Mouse (Mus musculus): Measurements from ENCODE around the gene Fcgr2b. TPM values are rescaled to one million over a fixed set of nuclear protein-coding genes. Genes with fewer than 3 reads are reported as not detected.

Fcgr2b gene
- polyA plus RNA-seq, 1 experiment from 2014 or later, result 1.8 TPM

GRCm38 (mm10) chr1:170911907-170912660, 64.3 kb downstream of the Fcgr2b start:
- H3K4me1 ChIP-seq, result peaks cover 12% of the 10 kb centered on the region
- H3K27me3 ChIP-seq (replicated peaks), result peaks cover 16% of the 10 kb centered on the region
- ATAC-seq (replicated peaks), result no peak
- no peaks in the 10 kb centered on the region for H3K9me3 ChIP-seq
- 79% methylated on average over 11 of the region's 11 CpGs for WGBS
- no peak overlapping the region for H3K4me3 ChIP-seq
- H3K36me3 ChIP-seq (replicated peaks), result no peaks in the 10 kb centered on the region
- no peak overlapping the region for H3K27ac ChIP-seq
- no peak overlapping the region for H3K9ac ChIP-seq
- H3K4me2 ChIP-seq, result no peak overlapping the region

Other genes with a start within 250 kb of the Fcgr2b start
- 7.7 and 8.3 TPM in 2 replicates for gene Atf6, start 108.8 kb downstream of the Fcgr2b start, polyA plus RNA-seq (2015; fragmentation: Nextera tagmentation; extraction: Ambion mirVana)
- gene Gm26620, start 91.5 kb downstream of the Fcgr2b start, polyA plus RNA-seq (2015; fragmentation: Nextera tagmentation; extraction: Ambion mirVana), result 0.49 and 0.76 TPM in 2 replicates
- gene Dusp12, start 91.0 kb downstream of the Fcgr2b start, polyA plus RNA-seq (2015; fragmentation: Nextera tagmentation; extraction: Ambion mirVana), result 42.2 and 54.0 TPM in 2 replicates
- 0.65 and 0.97 TPM in 2 replicates for gene Fcrlb, start 63.6 kb downstream of the Fcgr2b start, polyA plus RNA-seq (2015; fragmentation: Nextera tagmentation; extraction: Ambion mirVana)
- not detected in 2 replicates for gene Fcrla, start 49.0 kb downstream of the Fcgr2b start, polyA plus RNA-seq (2015; fragmentation: Nextera tagmentation; extraction: Ambion mirVana)
- gene Fcgr4, start 42.4 kb upstream of the Fcgr2b start, polyA plus RNA-seq (2015; fragmentation: Nextera tagmentation; extraction: Ambion mirVana), result 0.53 and 0.54 TPM in 2 replicates
- 10.7 and 11.7 TPM in 2 replicates for gene Fcgr3, start 88.4 kb upstream of the Fcgr2b start, polyA plus RNA-seq (2015; fragmentation: Nextera tagmentation; extraction: Ambion mirVana)
- gene Cfap126, start 137.4 kb upstream of the Fcgr2b start, polyA plus RNA-seq (2015; fragmentation: Nextera tagmentation; extraction: Ambion mirVana), result 6.5 and 9.0 TPM in 2 replicates
- gene Sdhc, start 174.1 kb upstream of the Fcgr2b start, polyA plus RNA-seq (2015; fragmentation: Nextera tagmentation; extraction: Ambion mirVana), result 286 and 289 TPM in 2 replicates
- gene Mpz, start 174.2 kb upstream of the Fcgr2b start, polyA plus RNA-seq (2015; fragmentation: Nextera tagmentation; extraction: Ambion mirVana), result 0.24 and 0.37 TPM in 2 replicates
- 17.9 and 19.4 TPM in 2 replicates for gene Pcp4l1, start 219.7 kb upstream of the Fcgr2b start, polyA plus RNA-seq (2015; fragmentation: Nextera tagmentation; extraction: Ambion mirVana)
- gene Nr1i3, start 237.4 kb upstream of the Fcgr2b start, polyA plus RNA-seq (2015; fragmentation: Nextera tagmentation; extraction: Ambion mirVana), result 0.23 and 0.34 TPM in 2 replicates
- 48.1 and 56.5 TPM in 2 replicates for gene Tomm40l, start 246.0 kb upstream of the Fcgr2b start, polyA plus RNA-seq (2015; fragmentation: Nextera tagmentation; extraction: Ambion mirVana)
- gene Apoa2, start 248.5 kb upstream of the Fcgr2b start, polyA plus RNA-seq (2015; fragmentation: Nextera tagmentation; extraction: Ambion mirVana), result 3.4 and 11.6 TPM in 2 replicates